In the genomic region with DNA sequence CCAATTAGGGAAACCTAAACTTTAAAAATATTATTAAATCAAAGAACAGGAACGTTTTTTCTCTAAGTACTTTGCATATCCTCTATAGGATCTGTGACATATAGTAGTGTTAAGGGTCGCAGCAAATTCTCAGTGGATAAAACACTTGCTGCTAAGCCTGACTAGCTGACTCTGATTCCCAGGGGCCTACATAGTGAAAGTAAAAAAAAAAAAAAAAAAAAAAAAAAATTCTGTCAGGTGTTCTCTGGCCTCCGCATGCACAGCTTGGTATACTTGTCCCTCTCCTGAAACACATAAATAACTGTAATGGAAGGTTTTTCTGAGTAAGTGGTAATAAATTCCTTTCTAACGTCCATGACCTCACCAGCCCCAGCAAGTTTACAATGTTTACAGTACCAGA, we compare ENCODE assay signal across 35 mouse cellular contexts.
"Had no signal": no experiment of that assay in that cellular context is flagged by ENCODE, and none has a peak within 500 bp of the region (broad histone marks: within the 10 kb centered on the region; RNA-seq: fewer than 3 reads in every experiment).

No protein-coding gene starts in this region.

- ATAC-seq: hindbrain, embryonic 16.5 days; hindbrain, postnatal 0 days; inflammation-experienced regulatory T-cells, adult 6 months; intestine, embryonic 15.5 days; intestine, embryonic 16.5 days; intestine, postnatal 0 days had no signal

- H3K36me3 ChIP-seq: heart, embryonic 10.5 days; heart, embryonic 12.5 days; heart, embryonic 13.5 days; heart, embryonic 15.5 days; hindbrain, embryonic 10.5 days; hindbrain, embryonic 12.5 days; hindbrain, embryonic 13.5 days; hindbrain, embryonic 15.5 days; intestine, embryonic 15.5 days; kidney, embryonic 15.5 days had no signal

- DNase-seq: heart, postnatal 10 days; heart, postnatal 14 days; heart, postnatal 36 days; heart, postnatal 4 days; kidney, adult 11 months; kidney, adult 18-20 months; kidney, adult 2 months; kidney, adult 8-10 months; kidney, adult 9 months; kidney, postnatal 10 days; kidney, postnatal 14 days; kidney, postnatal 25 days; kidney, postnatal 36 days; kidney, postnatal 4 days; layer of hippocampus, adult 9-11 months; layer of hippocampus, postnatal 36 days had no signal

- H3K9me3 ChIP-seq: heart, embryonic 10.5 days; heart, embryonic 12.5 days; heart, embryonic 13.5 days; heart, embryonic 15.5 days; hindbrain, embryonic 10.5 days; hindbrain, embryonic 12.5 days; hindbrain, embryonic 13.5 days; hindbrain, embryonic 15.5 days; intestine, embryonic 15.5 days; kidney, embryonic 15.5 days had no signal

- H3K4me1 ChIP-seq: heart, embryonic 10.5 days; heart, embryonic 12.5 days; heart, embryonic 13.5 days; heart, embryonic 15.5 days; hindbrain, embryonic 10.5 days; hindbrain, embryonic 12.5 days; hindbrain, embryonic 13.5 days; hindbrain, embryonic 15.5 days; intestine, embryonic 15.5 days; kidney, embryonic 15.5 days had no signal

- H3K4me2 ChIP-seq: heart, embryonic 11.5 days; heart, embryonic 12.5 days; heart, embryonic 13.5 days; heart, embryonic 15.5 days; hindbrain, embryonic 12.5 days; hindbrain, embryonic 13.5 days; hindbrain, embryonic 14.5 days; hindbrain, embryonic 15.5 days; intestine, embryonic 15.5 days; kidney, embryonic 15.5 days had no signal

- H3K4me3 ChIP-seq: heart, embryonic 10.5 days; heart, embryonic 12.5 days; heart, embryonic 13.5 days; heart, embryonic 15.5 days; hindbrain, embryonic 10.5 days; hindbrain, embryonic 12.5 days; hindbrain, embryonic 13.5 days; hindbrain, embryonic 15.5 days; intestine, embryonic 15.5 days; kidney, embryonic 15.5 days; layer of hippocampus, adult 2 months had no signal

- H3K9ac ChIP-seq: heart, embryonic 12.5 days; heart, embryonic 13.5 days; heart, embryonic 15.5 days; hindbrain, embryonic 12.5 days; hindbrain, embryonic 13.5 days; hindbrain, embryonic 14.5 days; hindbrain, embryonic 15.5 days; intestine, embryonic 15.5 days; kidney, embryonic 15.5 days had no signal

- H3K27ac ChIP-seq: heart, embryonic 10.5 days; heart, embryonic 13.5 days; heart, embryonic 15.5 days; hindbrain, embryonic 10.5 days; hindbrain, embryonic 12.5 days; hindbrain, embryonic 13.5 days; hindbrain, embryonic 14.5 days; hindbrain, embryonic 15.5 days; hindbrain, postnatal 0 days; intestine, embryonic 15.5 days; kidney, embryonic 15.5 days; kidney, postnatal 0 days; layer of hippocampus, adult 2 months had no signal

- H3K27me3 ChIP-seq: heart, embryonic 12.5 days; heart, embryonic 13.5 days; heart, embryonic 15.5 days; hindbrain, embryonic 12.5 days; hindbrain, embryonic 13.5 days; hindbrain, embryonic 15.5 days; intestine, embryonic 15.5 days; kidney, embryonic 15.5 days had no signal
